Mouse (Mus musculus): Measurements from ENCODE around the gene Taf9.

Taf9 gene

GRCm38 (mm10) chr13:100669291-100670022 is 18.1 kb downstream of the Taf9 start, which contains the start of gene Ccdc125:
Gene Ccdc125 (plus strand): TSS chr13:100669717.
- DNase-seq (ENCODE audit: low spot score in 2 of 2) = peak; percentile 20 to 73

GRCm38 (mm10) chr13:100670181-100670741 is 18.9 kb downstream of the Taf9 start:
- DNase-seq (ENCODE audit: low spot score in 2 of 2) = no peak

- DNase-seq (ENCODE audit: low spot score in 2 of 2) = peak; percentile 25 to 68
Measured at GRCm38 (mm10) chr13:100675936-100676635, 24.7 kb downstream of the Taf9 start.

GRCm38 (mm10) chr13:100681615-100682014 is 30.2 kb downstream of the Taf9 start:
- DNase-seq (ENCODE audit: low spot score in 2 of 2) = no peak

GRCm38 (mm10) chr13:100682837-100683236 is 31.5 kb downstream of the Taf9 start:
- DNase-seq (ENCODE audit: low spot score in 2 of 2) = no peak

GRCm38 (mm10) chr13:100684355-100684754 is 33.0 kb downstream of the Taf9 start:
- DNase-seq (ENCODE audit: low spot score in 2 of 2) = no peak

GRCm38 (mm10) chr13:100687513-100687912 is 36.1 kb downstream of the Taf9 start:
- no peak for DNase-seq (ENCODE audit: low spot score in 2 of 2)

- DNase-seq (ENCODE audit: low spot score in 2 of 2) = no peak
Measured at GRCm38 (mm10) chr13:100697541-100697940, 46.2 kb downstream of the Taf9 start.

- no peak for DNase-seq (ENCODE audit: low spot score in 2 of 2)
Measured at GRCm38 (mm10) chr13:100698866-100699265, 47.5 kb downstream of the Taf9 start.

- DNase-seq (ENCODE audit: low spot score in 2 of 2) = no peak
Measured at GRCm38 (mm10) chr13:100703468-100703867, 52.1 kb downstream of the Taf9 start.
